Mouse (Mus musculus) lung, postnatal 25 days (tissue): ENCODE measurements around the gene Gm28053.
"Not testable (repeated sequence)": the region's sequence is repeated elsewhere in the genome, so short reads cannot be mapped to it uniquely, and the experiment has no call there.

Source experiments
- DNase-seq: peaks from one replicate; pipeline ENCODE4 v3.0.0; 2022; ENCODE audit warnings: low spot score

Gm28053 gene

DNA sequence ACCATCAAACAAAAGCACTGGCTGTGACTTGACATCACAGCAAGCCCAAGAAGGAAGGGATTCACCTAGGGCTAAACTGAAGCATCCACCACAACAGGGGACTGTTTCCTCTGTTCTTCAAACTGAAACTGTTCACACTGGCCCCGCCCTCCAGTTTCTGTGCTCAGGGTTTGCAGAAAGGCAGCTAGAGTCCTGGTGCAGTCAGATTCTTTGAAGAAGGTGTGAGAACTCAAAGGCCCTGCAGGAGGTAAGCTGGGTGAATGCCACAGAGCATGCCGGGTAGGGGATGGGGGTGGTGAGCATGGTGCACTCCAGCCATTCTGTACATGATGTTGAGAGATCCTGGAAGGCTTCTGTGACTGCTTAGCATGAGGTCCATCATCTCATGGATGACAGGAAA lies at the start of gene Gm28053, which contains the start of gene Gimap7:
Gene Gm28053, plus strand, starts transcription at position 153 of the 400 bp plus-strand sequence.
Gene Gimap7, plus strand, starts transcription at position 167 of the 400 bp plus-strand sequence.
- DNase-seq, result peak; percentile 50

DNA sequence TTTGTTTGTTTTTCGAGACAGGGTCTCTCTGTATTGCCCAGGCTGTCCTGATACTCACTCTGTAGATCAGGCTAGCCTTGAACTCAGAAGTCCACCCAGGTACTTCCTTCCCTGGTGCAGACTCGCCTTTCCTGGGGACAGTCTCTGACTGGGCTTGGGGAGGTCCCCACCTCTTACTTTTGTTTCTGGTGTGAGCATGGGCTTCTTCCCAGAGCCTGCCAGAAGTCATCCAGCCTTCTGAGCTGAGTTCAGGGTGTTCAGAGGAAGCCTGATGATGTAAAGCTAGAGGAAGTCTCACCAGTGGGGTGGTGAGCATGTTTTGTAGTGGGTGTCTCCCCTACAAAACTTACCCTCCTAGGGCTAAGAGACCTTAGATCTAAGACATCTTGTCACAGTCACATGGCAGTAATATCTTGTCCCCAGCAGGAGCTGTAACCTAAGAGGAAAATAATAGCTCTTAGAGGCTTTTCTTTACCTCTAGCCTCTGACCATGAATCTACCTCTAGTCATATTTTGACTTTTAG lies 48.9 kb upstream of the Gm28053 start:
- DNase-seq, result no peak

DNA sequence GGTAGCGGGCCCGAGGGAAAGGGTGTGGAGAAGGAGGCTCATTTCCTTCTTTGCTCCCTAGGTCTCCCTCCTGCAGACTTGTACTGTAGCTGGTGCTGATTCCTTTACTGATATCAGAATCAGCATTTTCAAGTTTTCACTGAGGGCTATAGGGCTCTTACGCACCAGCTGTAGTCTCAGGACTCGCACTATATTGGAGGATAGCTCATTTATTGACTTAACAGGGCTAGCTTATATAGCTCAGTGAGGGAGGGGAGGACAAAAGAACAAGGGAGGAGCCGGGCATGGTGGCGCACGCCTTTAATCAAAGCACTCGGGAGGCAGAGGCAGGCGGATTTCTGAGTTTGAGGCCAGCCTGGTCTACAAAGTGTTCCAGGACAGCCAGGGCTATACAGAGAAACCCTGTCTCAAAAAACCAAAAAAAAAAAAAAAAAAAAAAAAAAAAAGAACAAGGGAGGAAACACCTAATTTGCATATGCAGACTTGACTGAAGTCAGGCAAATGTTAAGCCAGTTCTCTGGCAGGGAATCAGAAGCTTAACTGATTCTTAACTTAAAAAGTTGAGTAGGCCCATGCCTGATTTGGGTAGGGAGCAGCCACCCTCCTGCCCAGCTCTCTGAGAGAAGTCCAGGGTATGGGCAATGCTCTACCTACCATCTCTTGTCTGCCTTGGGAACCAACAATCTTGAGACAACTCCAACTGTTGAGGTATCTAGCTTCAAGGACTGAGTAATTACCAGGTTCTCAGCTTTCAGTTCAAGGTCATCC lies 43.9 kb upstream of the Gm28053 start:
- no peak for DNase-seq

DNA sequence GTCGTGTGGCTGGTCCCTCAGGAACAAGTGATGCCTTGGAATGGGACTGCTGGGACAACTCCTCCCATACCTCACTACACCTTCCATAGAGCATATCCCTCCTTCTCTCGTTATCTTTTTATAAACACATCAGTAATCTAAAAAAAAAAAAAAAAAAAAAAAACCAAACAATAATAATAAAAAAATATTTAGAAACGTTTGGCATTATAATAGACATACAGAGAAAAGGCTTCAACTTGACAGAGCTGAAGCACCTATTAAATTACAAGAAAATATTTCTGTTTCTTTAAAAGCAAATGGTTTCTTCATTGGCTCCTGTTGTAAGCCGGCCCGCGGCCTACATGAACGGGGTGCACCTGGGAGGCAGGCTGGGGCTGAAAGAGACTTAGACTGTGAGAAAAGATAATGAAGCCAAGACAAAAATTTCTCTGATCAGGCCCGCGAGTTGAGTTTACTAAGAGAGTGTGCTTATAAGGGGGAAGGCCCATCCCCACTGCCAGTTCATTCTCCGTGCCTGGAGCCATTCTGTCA lies 42.9 kb upstream of the Gm28053 start:
- DNase-seq, result no peak

DNA sequence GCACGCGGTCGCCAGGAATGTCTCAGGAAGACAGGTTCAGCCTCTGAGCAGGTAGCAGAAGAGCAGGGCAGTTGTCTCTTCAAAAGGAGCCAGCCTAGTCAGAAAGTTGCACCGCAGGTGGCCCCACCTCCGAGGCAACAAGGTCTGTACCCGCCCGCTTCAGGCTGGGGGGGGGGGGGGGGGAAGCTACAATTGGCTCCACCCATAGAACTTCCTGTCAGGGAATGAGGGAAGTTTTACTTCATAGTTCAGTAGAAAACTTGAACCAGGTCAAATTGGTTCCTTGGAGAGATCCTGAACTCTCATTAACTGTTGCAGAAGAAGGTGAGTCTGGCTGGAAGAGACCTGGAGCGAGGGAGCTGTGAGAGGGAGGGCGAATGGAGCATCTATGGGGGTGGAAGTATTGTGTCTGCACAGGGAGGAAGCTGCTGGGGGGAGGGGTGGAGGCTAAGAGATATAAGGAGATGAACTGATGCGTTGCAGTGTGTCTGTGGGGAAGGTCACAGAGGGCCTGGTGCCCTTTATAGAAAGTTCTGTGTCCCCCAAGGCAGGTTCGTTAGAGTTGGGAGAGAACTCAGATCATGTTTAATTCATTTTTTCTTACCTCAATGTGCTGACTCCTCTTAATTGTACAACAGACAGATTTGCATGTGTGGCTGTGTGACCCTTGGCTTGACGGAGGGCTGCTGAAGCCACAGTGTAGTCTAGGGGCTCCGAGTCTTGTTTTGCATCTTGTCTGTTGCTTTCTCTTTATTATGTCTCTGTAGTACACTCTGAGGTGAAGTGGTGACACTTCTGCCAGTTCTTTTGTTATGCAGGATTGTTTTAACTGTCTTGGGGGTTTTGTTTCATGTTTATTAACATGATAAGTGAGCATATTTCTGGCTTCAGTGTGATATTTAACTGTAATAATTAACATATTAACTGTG lies 42.2 kb upstream of the Gm28053 start, which contains the start of gene Gimap9:
Gene Gimap9, plus strand, starts transcription at position 199 of the 929 bp plus-strand sequence.
- DNase-seq, result peak; percentile 74

DNA sequence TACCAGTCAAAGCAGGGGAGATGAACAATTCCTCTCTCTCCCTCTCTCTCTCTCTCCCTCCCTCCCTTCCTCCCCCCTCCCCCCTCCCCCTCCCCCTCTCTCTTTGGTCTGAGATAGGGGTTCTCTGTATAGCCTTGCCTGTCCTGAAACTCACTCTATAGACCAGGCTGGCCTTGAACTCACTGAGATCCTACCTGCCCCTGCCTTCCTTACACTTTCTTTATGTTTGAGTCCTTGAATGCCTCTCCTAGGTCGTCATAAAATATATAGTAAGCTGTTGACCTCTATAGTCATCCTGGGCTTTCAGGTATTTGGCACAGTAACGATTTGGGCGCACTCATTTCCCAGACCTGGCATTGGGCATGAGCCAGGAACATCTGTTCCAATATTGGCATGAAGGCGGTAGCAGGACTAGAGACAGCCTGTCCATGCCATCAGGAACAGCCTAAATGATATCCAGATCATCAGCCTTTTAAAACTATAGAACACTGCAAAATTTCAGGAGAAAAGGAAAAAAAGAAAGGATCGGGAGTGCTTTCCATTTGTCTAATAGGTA lies 41.5 kb upstream of the Gm28053 start:
- DNase-seq, result no peak

DNA sequence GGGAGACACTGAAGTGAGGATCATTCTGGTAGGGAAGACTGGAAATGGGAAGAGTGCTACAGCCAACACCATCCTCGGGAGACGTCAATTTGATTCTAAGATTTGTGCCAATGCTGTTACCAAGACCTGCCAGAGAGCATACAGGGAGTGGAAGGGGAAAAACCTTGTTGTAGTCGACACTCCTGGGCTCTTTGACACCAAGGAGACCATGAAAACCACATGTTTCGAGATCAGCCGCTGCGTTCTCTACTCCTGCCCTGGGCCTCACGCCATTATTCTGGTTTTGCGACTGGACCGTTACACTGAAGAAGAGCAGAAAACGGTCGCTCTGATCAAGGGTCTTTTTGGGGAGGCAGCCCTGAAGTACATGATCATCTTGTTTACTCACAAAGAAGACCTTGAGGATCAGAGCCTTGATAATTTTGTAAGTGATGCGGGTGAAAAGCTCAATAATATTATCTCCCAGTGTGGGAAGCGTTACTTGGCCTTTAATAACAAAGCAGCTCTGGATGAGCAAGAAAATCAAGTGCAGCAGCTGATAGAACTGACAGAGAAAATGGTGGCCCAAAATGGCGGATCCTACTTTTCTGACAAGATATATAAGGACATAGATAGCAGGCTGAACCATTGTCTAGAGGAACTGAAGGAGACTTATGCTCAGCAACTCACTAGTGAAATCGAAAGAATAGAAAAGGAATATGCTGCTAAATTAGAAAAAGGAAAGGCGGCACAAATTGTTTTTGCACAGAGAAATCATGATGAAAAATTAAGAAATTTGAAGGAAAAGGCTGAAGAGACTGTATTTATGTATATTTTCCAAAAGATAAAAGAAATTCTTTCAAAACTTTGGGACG lies 40.7 kb upstream of the Gm28053 start:
- DNase-seq, result no peak

DNA sequence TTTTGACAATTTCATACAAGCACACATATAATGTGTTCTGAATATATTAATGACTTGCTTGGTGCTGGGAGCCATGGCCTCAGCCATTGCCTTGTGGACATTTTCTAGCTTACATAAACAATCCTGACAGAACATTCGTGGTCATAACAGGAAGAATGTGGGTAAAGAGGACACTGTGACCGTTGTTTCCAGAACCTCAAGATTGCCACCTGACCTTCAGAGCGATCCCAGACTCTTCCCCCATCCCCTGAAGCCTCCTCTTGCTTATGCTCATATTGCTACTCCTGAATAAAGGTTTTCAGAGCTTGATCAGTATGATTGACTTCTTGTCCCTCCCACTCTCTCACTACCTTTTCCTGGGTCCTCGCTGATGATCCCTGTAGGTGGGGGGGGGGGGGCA lies 40.0 kb upstream of the Gm28053 start:
- DNase-seq, result no peak

DNA sequence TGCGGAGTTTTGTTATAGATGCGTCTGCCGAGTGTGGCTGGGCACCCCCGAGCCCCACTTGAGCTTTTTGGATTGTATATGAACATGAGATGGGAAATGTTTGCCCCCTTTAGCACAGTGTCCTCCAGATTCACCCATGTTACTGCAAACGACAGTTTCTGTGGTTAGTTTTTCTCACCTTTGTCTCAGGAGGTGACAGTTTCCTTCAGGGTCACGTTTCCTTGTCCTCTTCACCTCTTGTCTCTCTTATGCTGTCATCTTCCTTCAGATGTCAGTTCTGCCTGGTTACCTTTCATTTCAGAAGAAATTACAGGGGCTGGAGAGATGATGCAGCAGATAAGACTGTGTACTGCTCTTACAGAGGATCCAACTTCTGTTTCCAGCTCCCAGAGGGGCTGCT lies 38.7 kb upstream of the Gm28053 start:
- no peak for DNase-seq

DNA sequence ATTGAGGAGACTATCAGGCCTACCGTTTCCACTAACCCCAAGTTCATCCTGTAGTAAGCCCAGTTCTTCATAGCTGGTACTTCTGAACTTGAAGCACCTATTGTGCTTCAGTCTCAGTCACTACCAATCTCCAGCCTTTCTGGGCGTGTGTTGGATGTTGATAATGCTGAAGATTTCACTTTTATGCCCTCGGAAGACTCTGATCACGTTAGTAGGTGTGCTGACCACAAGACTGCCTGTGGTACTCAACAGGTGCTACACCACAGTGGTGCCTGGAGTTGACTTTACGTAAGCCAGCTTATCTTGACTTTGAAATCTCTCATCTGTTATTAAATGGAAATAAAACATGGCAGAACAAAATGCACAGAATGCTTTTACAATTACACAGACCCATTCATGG lies 38.0 kb upstream of the Gm28053 start:
- DNase-seq, result no peak

DNA sequence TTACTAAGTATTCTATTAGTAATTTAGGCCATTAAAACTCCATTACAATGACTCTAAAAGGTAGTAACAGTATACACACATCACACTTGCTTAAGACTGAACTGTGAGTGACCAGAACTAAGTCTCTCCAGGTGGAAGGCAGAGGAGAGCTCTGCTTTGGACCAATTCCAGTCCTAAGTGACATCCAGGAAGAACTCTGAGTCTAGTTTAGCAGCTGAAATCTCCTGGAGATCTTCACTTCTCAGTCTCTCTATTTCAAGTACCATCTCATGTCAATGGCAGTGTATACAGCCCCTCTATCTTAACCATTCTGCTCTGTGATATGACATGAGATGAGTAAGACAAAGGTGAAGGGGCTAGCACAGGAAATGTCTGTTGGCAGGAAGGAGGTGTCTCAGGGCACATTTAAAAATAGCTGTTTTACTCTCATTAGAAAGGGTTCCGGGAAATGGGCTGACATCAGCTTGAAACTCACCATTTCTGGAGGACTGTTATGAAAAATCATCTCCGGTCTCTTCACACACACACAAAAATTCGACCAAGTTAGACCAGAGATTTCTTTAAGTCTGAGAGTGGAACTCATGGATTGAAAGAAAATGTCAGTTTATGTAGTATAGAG lies 36.8 kb upstream of the Gm28053 start:
- no peak for DNase-seq

DNA sequence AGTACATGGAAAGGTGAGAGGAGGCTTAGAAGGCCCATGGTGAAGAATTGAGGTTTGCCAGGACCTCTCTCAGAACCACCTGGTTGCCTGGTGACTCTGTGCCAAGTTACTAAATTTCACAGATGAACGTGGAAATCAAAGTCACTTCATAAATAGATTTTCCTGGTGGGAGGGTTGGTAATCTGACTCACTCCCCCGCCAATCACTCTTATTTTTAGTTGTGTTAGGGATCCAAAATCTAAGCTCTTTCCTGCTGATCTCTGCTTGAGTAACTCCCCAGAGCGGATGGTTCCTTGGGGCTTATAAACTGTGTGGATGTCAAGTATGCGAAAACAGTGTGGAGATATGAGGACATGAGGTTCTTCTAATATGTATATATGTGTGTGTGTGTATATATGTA lies 36.1 kb upstream of the Gm28053 start:
- DNase-seq, result no peak

DNA sequence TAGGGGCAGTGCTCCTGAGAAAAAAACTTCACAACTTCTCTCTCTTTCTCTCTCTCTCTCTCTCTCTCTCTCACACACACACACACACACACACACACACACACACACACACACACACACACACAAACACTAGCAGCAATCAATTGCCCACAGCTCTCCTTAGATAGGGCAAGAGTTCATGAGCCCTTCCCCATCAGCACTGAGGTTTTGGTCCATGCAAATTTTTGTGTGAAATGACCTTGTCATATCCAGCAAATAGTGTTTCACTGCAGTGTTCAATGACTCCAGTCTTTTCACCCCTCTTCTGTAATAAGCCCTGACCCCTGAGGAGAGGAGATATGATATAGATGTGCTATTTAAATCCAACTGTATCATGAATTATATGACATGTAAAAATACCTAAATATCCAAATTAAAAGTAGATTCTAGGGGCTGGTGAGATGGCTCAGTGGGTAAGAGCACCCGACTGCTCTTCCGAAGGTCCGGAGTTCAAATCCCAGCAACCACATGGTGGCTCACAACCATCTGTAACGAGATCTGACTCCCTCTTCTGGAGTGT lies 35.1 kb upstream of the Gm28053 start:
- DNase-seq, result not testable (repeated sequence)

DNA sequence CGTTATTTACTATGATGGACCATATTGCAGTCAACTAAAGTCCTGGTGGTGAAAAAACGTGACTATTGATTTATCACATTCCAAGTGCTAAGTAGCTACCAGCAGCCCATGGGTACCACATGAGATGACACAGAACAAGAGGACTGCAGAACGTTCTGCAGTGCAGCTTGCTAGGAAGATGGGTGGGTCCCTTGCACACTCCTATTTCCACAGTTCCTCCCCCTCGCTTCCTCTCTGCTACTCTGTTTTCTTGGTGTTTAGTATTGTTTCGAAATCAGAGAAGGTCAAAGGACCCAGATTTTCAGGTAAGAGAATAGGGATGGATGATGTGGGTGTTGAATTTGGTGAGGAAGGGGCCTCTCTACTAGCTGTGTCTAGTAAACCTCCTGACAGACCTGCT lies 34.1 kb upstream of the Gm28053 start, which contains the start of gene Gimap4:
Gene Gimap4, plus strand, starts transcription at position 231 of the 400 bp plus-strand sequence.
- DNase-seq, result no peak

DNA sequence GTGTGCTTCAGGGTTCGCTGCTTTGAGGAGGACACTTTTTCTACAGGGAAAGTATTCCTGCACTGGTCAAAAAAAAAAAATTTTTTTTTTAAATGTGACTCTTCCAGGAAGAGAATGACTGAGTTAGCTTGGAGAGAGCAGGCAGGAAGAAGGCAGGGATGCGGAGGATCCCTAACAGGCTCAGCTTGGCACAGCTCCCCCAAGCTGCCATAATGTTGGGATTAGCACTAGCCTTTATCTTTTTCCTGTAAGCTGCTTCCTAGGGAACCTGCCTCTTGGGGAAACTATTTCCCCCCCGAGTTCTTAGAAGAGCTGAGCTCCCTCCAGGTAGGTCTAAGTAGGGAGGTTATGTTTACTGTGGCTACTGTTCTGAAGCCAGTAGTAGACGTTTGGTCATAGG lies 33.6 kb upstream of the Gm28053 start:
- no peak for DNase-seq

DNA sequence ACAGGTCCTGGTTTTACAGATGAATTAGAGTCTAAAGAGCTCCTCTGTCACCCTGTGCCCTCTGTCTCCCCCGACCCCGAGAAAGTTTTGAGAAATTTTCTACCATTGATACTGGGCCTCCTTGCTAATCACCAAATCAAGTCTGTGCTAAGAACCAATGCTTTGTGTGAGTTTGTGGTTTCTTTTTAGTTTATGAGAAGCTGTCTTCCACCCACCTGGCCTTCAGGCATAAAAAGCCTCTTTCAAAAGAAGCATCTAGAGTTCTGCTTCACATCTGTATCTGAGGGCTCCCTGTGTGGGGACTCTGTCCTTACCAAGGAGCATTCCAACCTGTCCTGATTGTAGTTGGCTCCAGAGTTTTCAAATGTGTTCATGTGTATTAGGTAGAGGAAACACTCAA lies 33.2 kb upstream of the Gm28053 start:
- DNase-seq, result no peak

DNA sequence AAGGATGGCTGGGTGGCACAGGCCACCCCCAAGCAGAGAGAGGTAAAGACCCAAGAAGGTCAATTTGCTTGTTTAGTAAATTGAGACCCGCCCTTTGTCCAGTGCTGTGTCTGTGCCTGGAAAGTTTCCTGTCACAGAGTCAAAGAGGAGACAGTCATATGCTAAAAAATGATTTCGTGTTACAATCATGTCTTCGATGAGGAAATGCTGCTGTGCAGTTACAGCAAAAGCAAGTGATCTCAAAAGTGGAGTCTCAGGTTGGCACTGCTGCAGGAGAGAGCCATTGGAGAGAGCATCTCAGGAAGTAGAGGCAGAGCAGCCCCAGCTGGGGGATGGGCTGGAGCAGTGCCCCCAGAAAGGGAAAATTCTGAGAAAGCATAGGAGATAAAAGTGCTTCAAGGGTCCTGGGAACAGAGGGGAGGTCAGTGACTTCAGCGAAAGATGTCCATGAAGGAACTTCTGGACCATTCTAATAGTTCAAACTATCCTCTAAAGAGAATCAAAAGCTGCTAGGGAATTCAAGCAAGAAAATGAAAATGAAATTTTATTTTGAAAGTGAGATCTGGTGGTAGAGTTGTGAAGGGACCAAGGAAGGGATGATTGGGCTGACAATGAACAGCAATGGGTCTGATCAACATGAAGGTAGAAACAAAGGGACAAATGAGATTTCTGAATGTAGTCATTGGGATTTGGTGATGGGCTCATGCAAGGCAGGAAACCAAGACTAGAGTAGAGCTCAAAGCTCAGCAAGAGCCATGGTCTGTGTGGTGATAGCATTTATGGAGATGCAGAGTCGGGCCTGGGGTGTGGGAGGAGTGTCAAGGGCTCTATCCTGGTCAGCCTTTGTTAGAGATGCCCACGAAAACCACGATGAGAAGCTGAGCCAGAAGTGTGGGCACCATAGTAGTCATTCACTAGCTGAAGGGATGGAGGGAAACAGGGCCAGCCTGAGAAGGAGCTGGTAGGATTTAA lies 32.4 kb upstream of the Gm28053 start:
- no peak for DNase-seq

DNA sequence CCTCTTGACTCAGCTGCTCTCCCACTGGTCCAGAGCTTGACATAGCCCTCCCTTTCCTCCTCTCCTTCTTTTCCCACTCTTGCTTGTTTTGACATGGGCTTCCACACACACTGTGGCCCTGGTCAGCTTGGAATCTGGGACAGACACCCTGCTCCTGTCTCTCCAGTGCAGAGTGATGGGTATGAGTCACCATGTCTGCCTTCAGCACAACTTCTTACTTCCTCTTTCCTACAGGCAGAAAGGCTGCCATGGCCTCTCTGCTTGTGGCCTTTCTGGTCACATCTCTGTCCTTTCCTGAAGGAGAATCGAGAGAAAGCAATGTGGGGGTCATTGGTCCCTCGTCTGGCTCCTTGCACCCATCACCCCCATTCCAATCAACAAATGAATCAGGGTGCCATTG lies 31.3 kb upstream of the Gm28053 start:
- no peak for DNase-seq

DNA sequence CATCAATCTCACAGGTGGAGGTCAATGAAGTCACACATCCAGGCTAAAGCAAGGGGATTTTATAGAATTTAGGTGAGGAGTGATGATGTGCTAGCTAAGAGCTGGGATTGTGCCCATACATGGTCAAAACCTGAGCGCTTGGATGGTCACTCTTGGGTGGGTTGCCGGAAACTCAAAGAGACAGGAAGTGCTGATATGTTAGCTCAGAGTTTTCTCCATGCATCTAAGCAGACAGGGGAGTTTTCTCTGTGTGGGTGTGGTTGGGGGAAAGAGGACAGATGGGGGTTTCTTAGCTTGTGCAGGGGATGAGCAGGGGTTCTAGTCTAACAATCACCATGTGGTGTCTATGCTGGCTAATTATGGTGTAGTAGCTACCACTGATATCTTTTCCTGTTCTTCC lies 29.1 kb upstream of the Gm28053 start:
- DNase-seq, result no peak
